16 mouse cellular contexts compared by ENCODE assay signal in genomic region chr6:113353696-113354095, GRCm38 (mm10).
"Had no signal": no experiment of that assay in that cellular context is flagged by ENCODE, and none has a peak within 500 bp of the region (broad histone marks: within the 10 kb centered on the region; RNA-seq: fewer than 3 reads in every experiment).

No protein-coding gene starts in this region.

- H3K4me1 ChIP-seq: liver, embryonic 13.5 days; liver, embryonic 15.5 days; midbrain, embryonic 13.5 days; midbrain, embryonic 15.5 days; neural tube, embryonic 12.5 days; stomach, embryonic 15.5 days had no signal

- H3K9me3 ChIP-seq: liver, embryonic 13.5 days; liver, embryonic 15.5 days; lung, embryonic 15.5 days; megakaryocyte, embryonic 14.5 days; midbrain, embryonic 13.5 days; midbrain, embryonic 15.5 days; neural tube, embryonic 12.5 days; stomach, embryonic 15.5 days had no signal

- H3K27ac ChIP-seq: liver, embryonic 13.5 days; liver, embryonic 15.5 days; lung, embryonic 15.5 days; macrophage; midbrain, embryonic 13.5 days; midbrain, embryonic 15.5 days; neural tube, embryonic 12.5 days; stomach, embryonic 15.5 days; stomach, postnatal 0 days had no signal

- H3K4me2 ChIP-seq: liver, embryonic 13.5 days; liver, embryonic 15.5 days; lung, embryonic 15.5 days; midbrain, embryonic 11.5 days; midbrain, embryonic 13.5 days; midbrain, embryonic 15.5 days; neural tube, embryonic 12.5 days; stomach, embryonic 15.5 days had no signal

- H3K27me3 ChIP-seq: liver, embryonic 13.5 days; liver, embryonic 15.5 days; lung, embryonic 15.5 days; midbrain, embryonic 13.5 days; midbrain, embryonic 15.5 days; neural tube, embryonic 12.5 days; stomach, embryonic 15.5 days had no signal

- H3K36me3 ChIP-seq: liver, embryonic 13.5 days; liver, embryonic 15.5 days; lung, embryonic 15.5 days; midbrain, embryonic 13.5 days; midbrain, embryonic 15.5 days; neural tube, embryonic 12.5 days; stomach, embryonic 15.5 days had no signal

- DNase-seq: liver, embryonic 13.5 days; liver, postnatal 0 days; right cerebral cortex, postnatal 14 days; thymus, adult 2 months; thymus, postnatal 25 days; thymus, postnatal 4 days had no signal

- H3K4me3 ChIP-seq: liver, embryonic 13.5 days; liver, embryonic 15.5 days; lung, embryonic 15.5 days; megakaryocyte, embryonic 14.5 days; midbrain, embryonic 13.5 days; midbrain, embryonic 15.5 days; neural tube, embryonic 12.5 days; stomach, embryonic 15.5 days had no signal

- ATAC-seq: liver, postnatal 0 days; midbrain, embryonic 13.5 days; midbrain, embryonic 15.5 days had no signal

- H3K9ac ChIP-seq: liver, embryonic 13.5 days; liver, embryonic 15.5 days; liver, postnatal 0 days; lung, embryonic 15.5 days; midbrain, embryonic 13.5 days; midbrain, embryonic 15.5 days; neural tube, embryonic 12.5 days; stomach, embryonic 15.5 days had no signal
